In the genomic region with DNA sequence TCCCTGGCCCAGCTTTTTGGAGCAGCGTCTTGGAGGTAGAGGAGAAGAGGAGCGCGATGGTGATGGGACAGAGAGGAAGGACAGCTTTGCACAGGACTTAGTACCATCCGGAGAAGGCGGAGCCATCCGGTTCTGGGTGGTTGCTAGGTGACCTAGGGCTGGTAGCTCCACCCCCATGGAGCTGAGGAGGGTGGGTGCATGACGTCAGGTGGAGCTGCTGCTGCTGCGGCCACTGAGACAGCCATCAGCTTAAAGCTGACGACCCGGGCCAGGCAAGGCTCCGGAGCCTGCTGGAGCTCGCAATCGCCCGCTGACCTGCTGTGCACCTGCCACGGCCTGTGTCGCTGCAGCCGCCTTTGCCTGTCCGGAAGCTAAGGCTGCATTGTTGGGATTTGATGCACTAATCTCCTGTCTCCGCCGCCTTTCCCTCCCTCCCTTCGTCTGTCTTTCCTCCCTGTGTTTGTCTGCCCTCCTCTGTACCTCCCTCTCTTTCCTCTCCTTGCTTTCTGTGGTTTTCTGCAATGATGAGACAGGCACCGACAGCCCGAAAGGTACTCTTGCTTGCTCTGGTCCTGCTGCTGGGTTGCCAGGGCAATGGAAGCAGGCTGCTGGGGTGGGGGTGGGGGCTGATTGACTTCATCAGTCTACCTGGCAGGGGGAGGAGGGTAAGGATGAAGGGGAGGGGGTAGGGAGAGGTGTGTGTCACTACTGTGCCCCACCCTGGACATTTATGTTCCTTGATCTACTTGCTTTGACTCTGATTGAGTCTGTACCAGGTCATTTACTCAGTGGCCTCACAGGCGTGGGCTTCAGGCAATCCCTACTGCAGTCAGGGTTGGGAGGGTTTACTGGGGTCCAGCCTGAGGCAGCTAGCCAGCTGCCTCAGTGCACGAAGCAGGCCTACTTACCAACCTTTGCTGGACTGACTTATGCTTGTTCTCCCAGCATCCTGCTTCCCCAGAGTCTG, we compare ENCODE assay signal across 7 mouse cellular contexts. TPM values are rescaled to one million over a fixed set of nuclear protein-coding genes. Genes with fewer than 3 reads are reported as not detected.
A peak's percentile ranks its signal among the peaks of the same experiment; 100 is the strongest.
DNase-seq lines count a peak whose midpoint lies in the region; ATAC-seq and TF ChIP-seq lines count a peak whose summit lies in the region.

No protein-coding gene starts in this region.

- DNase-seq in c-Kit-positive CD71-negative TER-119-negative erythroid progenitor cells, embryonic 14.5 days (ENCODE audit: low read depth): peak; percentile 30
- DNase-seq in embryonic facial prominence, embryonic 10.5 days (ENCODE audit: low spot score): peak; percentile 85
- DNase-seq in kidney, adult 2 months: peak; percentile 56
- DNase-seq in left cerebral cortex, postnatal 36 days (ENCODE audit: low spot score in 2 of 2): peak; percentile 87
- DNase-seq in midbrain, embryonic 10.5 days (ENCODE audit: low spot score): peak; percentile 87
- DNase-seq in splenic B cell, adult 2 months (ENCODE audit: low read depth, low spot score): peak; percentile 46

- 7% methylated on average over 25 of the region's 25 CpGs for WGBS in embryonic facial prominence, embryonic 10.5 days
- 12% methylated on average over 24 of the region's 25 CpGs for WGBS in heart, embryonic 11.5 days (ENCODE audit: insufficient replicate concordance)
- WGBS in kidney, adult 2 months: 45% methylated on average over 25 of the region's 25 CpGs
- WGBS in midbrain, embryonic 10.5 days: 6% methylated on average over 25 of the region's 25 CpGs

- intact Hi-C loops in left cerebral cortex, postnatal 36 days (cut with DNase I): loop anchor here (2.0 kb wide), 1 partner anchor 21 kb away; a partner anchor contains a TSS

- no peaks in the 10 kb centered on the region for H3K9me3 ChIP-seq in embryonic facial prominence, embryonic 10.5 days
- H3K9me3 ChIP-seq in heart, embryonic 11.5 days (replicated peaks; ENCODE audit: control insufficient read depth, low read length): no peaks in the 10 kb centered on the region
- H3K9me3 ChIP-seq in midbrain, embryonic 10.5 days (replicated peaks): no peaks in the 10 kb centered on the region

- no peak for TF ChIP-seq CTCF in kidney, adult 2 months (conservative IDR thresholded peaks at IDR 0.05; ENCODE audit: insufficient read depth, insufficient read length, low read depth, low read length)

- peaks cover 63% of the 10 kb centered on the region for H3K36me3 ChIP-seq in embryonic facial prominence, embryonic 10.5 days (replicated peaks)
- H3K36me3 ChIP-seq in heart, embryonic 11.5 days (ENCODE audit: control insufficient read depth, insufficient read depth, low read length): peaks cover 23% of the 10 kb centered on the region
- H3K36me3 ChIP-seq in kidney, adult 2 months (ENCODE audit: control insufficient read depth, insufficient read depth, low read length): peaks cover 2% of the 10 kb centered on the region; the same call in 1 of the 2 replicates
- peaks cover 61% of the 10 kb centered on the region for H3K36me3 ChIP-seq in midbrain, embryonic 10.5 days
- peaks cover 7% of the 10 kb centered on the region for H3K36me3 ChIP-seq in splenic B cell, adult 2 months (ENCODE audit: control insufficient read depth, insufficient read depth, low read length, poor library complexity, severe bottlenecking)

- H3K27me3 ChIP-seq in embryonic facial prominence, embryonic 10.5 days (replicated peaks; ENCODE audit: low read depth, poor library complexity, severe bottlenecking): no peaks in the 10 kb centered on the region
- H3K27me3 ChIP-seq in heart, embryonic 11.5 days (ENCODE audit: control insufficient read depth, insufficient read depth, low read length): no peaks in the 10 kb centered on the region
- H3K27me3 ChIP-seq in kidney, adult 2 months (replicated peaks; ENCODE audit: control insufficient read depth, insufficient read depth, low read length): no peaks in the 10 kb centered on the region
- H3K27me3 ChIP-seq in midbrain, embryonic 10.5 days (ENCODE audit: low read depth, poor library complexity, severe bottlenecking): no peaks in the 10 kb centered on the region
- no peaks in the 10 kb centered on the region for H3K27me3 ChIP-seq in splenic B cell, adult 2 months (ENCODE audit: control insufficient read depth, insufficient read depth, low read length, poor library complexity, severe bottlenecking)

- ATAC-seq in heart, embryonic 11.5 days (replicated peaks; ENCODE audit: insufficient number of reproducible peaks, low FRiP score, low TSS enrichment): peak; percentile 68

- no peak for TF ChIP-seq POLR2A in kidney, adult 2 months (IDR thresholded peaks at IDR 0.05; ENCODE audit: low read depth, low read length)

- H3K9ac ChIP-seq in heart, embryonic 11.5 days (ENCODE audit: low read depth, low read length): no peak overlapping the region

- H3K4me1 ChIP-seq in embryonic facial prominence, embryonic 10.5 days: peaks cover 40% of the 10 kb centered on the region
- peaks cover 12% of the 10 kb centered on the region for H3K4me1 ChIP-seq in heart, embryonic 11.5 days (ENCODE audit: control insufficient read depth, insufficient read depth, low read length)
- H3K4me1 ChIP-seq in kidney, adult 2 months (ENCODE audit: control insufficient read depth, insufficient read depth, low read length): no peaks in the 10 kb centered on the region
- H3K4me1 ChIP-seq in midbrain, embryonic 10.5 days: peaks cover 35% of the 10 kb centered on the region

- H3K4me2 ChIP-seq in heart, embryonic 11.5 days: peak overlapping the region; percentile 52

- peak overlapping the region; percentile 83 for H3K27ac ChIP-seq in embryonic facial prominence, embryonic 10.5 days (replicated peaks)
- no peak overlapping the region for H3K27ac ChIP-seq in heart, embryonic 11.5 days (ENCODE audit: low read depth, low read length)
- H3K27ac ChIP-seq in kidney, adult 2 months (ENCODE audit: insufficient read depth, low read depth, low read length): no peak overlapping the region
- H3K27ac ChIP-seq in midbrain, embryonic 10.5 days (replicated peaks): peak overlapping the region; percentile 85

- peak overlapping the region; percentile 57 for H3K4me3 ChIP-seq in embryonic facial prominence, embryonic 10.5 days
- 0 out of 2 replicates have a peak overlapping the region, but pooled peaks have one; percentile 8 for H3K4me3 ChIP-seq in heart, embryonic 11.5 days (ENCODE audit: low read depth, low read length)
- H3K4me3 ChIP-seq in kidney, adult 2 months (ENCODE audit: insufficient read depth, low read depth, low read length): no peak overlapping the region
- peak overlapping the region; percentile 58 for H3K4me3 ChIP-seq in midbrain, embryonic 10.5 days

RNA-seq across cellular contexts. Expression of a gene that starts 20.5 kb away (rescaled TPM):
- polyA plus RNA-seq in embryonic facial prominence, embryonic 10.5 days (2016; fragmentation: Nextera tagmentation; extraction: Ambion mirVana): 112 and 116 TPM in 2 replicates
- polyA plus RNA-seq in heart, embryonic 11.5 days (2014; fragmentation: Nextera tagmentation; extraction: Ambion mirVana): 49.7 and 61.1 TPM in 2 replicates
- polyA plus RNA-seq in kidney, adult 2 months (2012; rRNA removed): 93.1 and 117 TPM in 2 replicates
- total RNA-seq in left cerebral cortex, postnatal 36 days (2021): 100 to 1,000 TPM; 373 to 386 TPM
- polyA plus RNA-seq in midbrain, embryonic 10.5 days (2016; fragmentation: Nextera tagmentation; extraction: Ambion mirVana): 105 and 128 TPM in 2 replicates

RNA-seq across cellular contexts. Expression of a gene that starts 30.0 kb away (rescaled TPM):
- 1.3 and 2.1 TPM in 2 replicates for polyA plus RNA-seq in embryonic facial prominence, embryonic 10.5 days (2016; fragmentation: Nextera tagmentation; extraction: Ambion mirVana)
- polyA plus RNA-seq in heart, embryonic 11.5 days (2014; fragmentation: Nextera tagmentation; extraction: Ambion mirVana): 0.14 and 0.27 TPM in 2 replicates
- polyA plus RNA-seq in kidney, adult 2 months (2012; rRNA removed): 1.4 and 1.6 TPM in 2 replicates
- total RNA-seq in left cerebral cortex, postnatal 36 days (2021): 10 to 100 TPM; 27.4 to 31.5 TPM
- 1.9 and 2.0 TPM in 2 replicates for polyA plus RNA-seq in midbrain, embryonic 10.5 days (2016; fragmentation: Nextera tagmentation; extraction: Ambion mirVana)

RNA-seq across cellular contexts. Expression of a gene that starts 30.0 kb away (rescaled TPM):
- 10.2 and 11.2 TPM in 2 replicates for polyA plus RNA-seq in embryonic facial prominence, embryonic 10.5 days (2016; fragmentation: Nextera tagmentation; extraction: Ambion mirVana)
- 4.5 and 6.9 TPM in 2 replicates for polyA plus RNA-seq in heart, embryonic 11.5 days (2014; fragmentation: Nextera tagmentation; extraction: Ambion mirVana)
- 4.4 and 4.7 TPM in 2 replicates for polyA plus RNA-seq in kidney, adult 2 months (2012; rRNA removed)
- total RNA-seq in left cerebral cortex, postnatal 36 days (2021): 10 to 100 TPM; 29.1 to 31.3 TPM
- polyA plus RNA-seq in midbrain, embryonic 10.5 days (2016; fragmentation: Nextera tagmentation; extraction: Ambion mirVana): 13.0 and 14.6 TPM in 2 replicates

RNA-seq across cellular contexts. Expression of a gene that starts 33.5 kb away (rescaled TPM):
- polyA plus RNA-seq in embryonic facial prominence, embryonic 10.5 days (2016; fragmentation: Nextera tagmentation; extraction: Ambion mirVana): 0.70 and 0.97 TPM in 2 replicates
- 0.21 and 0.38 TPM in 2 replicates for polyA plus RNA-seq in heart, embryonic 11.5 days (2014; fragmentation: Nextera tagmentation; extraction: Ambion mirVana)
- 3.3 TPM in 2 replicates for polyA plus RNA-seq in kidney, adult 2 months (2012; rRNA removed)
- total RNA-seq in left cerebral cortex, postnatal 36 days (2021): under 1 TPM; 0.25 to 0.69 TPM
- polyA plus RNA-seq in midbrain, embryonic 10.5 days (2016; fragmentation: Nextera tagmentation; extraction: Ambion mirVana): 0.67 and 0.79 TPM in 2 replicates

RNA-seq across cellular contexts. Expression of a gene that starts 50.9 kb away (rescaled TPM):
- polyA plus RNA-seq in embryonic facial prominence, embryonic 10.5 days (2016; fragmentation: Nextera tagmentation; extraction: Ambion mirVana): 38.2 and 39.0 TPM in 2 replicates
- 10.8 and 12.4 TPM in 2 replicates for polyA plus RNA-seq in heart, embryonic 11.5 days (2014; fragmentation: Nextera tagmentation; extraction: Ambion mirVana)
- polyA plus RNA-seq in kidney, adult 2 months (2012; rRNA removed): 73.6 and 96.1 TPM in 2 replicates
- 100 to 1,000 TPM in 1 of 2 experiments, 10 to 100 TPM in 1; 88.7 to 105 TPM for total RNA-seq in left cerebral cortex, postnatal 36 days (2021)
- 35.3 and 39.7 TPM in 2 replicates for polyA plus RNA-seq in midbrain, embryonic 10.5 days (2016; fragmentation: Nextera tagmentation; extraction: Ambion mirVana)

Comparison
In these comparisons a context has a peak if more than half of its experiments do, and no peak if none do; other contexts are left out.
1. DNase-seq: peak in every context shown above with its lines; median percentile 87 in left cerebral cortex, postnatal 36 days; 87 in midbrain, embryonic 10.5 days; 85 in embryonic facial prominence, embryonic 10.5 days; 56 in kidney, adult 2 months; 46 in splenic B cell, adult 2 months; 30 in c-Kit-positive CD71-negative TER-119-negative erythroid progenitor cells, embryonic 14.5 days.
2. H3K27ac ChIP-seq: peak in embryonic facial prominence, embryonic 10.5 days (single experiment) and midbrain, embryonic 10.5 days (single experiment); none in heart, embryonic 11.5 days (single experiment) and kidney, adult 2 months (single experiment).